Mouse (Mus musculus): Measurements from ENCODE around the gene Muc13.

Muc13 gene

DNA sequence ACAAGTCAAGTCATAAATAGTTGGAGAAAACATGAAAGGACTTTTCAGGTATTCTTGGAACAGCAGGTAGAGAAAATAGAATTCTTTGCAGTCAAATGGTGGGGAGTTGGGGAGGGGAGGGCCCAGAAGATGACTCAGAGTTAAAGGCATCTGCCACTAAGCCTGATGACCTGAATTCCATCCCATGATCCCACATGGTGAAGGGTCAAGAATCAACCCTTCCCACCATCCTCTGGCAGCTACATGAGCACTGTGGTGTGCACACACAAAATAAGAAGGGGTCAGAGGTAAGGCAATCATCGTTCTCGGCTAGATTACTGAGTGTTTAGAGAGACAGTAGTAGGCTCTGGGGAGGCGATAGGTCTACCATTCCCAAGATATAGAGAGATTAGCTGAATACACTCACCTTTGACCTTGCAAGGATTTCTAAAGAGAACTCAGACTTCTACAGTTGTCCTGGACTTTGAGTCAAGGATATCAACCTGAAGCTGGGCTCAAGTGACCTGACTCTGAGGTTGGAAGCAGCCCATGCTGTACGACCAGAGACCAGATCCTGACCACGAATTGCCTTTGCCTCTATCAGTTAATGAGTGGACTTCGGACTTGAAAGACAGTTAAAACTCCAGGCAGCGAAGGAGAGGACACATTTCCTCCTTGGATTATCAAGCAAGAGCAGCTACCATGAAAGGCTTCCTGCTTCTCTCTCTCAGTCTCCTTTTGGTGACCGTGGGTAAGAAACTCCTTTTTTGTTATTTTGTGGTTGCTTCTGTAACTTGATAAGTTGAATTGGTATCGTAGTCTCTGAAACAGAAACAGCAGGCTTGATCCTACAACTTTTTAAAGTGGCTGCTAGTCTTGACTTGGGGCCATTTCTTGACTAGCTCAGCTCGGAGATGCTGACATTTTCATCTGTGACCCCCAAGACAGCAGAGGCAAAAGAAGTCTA, at the start of gene Muc13:
Gene Muc13, plus strand, starts transcription at position 192 of the 946 bp plus-strand sequence.
- no peak for DNase-seq (ENCODE audit: low spot score in 2 of 2)

DNA sequence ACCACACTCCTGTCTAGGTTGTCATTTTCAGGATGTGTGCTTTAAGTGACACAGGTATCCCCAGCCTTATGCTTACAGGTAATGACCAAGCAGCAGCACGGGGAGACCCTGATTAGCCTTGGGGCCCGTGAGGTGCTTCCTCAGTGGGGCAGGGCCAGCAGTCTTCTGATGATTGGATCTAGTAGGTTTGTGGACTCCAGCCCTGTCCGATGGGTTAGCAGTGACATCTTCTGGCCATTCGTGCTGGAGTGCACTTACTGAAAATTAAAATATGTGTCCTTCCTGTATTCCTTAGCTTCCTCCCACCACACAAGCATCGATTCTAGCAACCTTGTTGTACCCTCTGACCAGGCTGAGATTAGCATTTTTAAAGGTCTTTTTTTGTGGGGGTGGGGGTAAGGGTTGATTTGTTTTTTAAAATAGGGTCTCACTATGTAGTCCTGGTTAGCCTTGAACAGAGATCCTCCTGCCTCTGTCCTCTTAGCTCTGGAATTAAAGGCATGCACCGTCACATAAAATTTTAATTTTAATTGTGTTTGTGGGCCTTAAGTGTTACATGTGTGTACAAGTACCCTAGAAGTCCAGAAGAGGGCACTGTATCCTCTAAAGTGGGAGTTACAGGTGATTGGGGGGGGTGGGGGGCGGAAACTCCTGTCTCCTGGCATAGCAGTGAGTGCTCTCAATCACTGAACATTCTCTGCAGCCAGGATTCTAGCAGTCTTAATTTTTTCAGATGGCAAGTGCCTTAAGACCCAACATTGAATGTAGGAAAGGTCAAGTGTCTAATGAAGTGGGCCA, 49.0 kb upstream of the Muc13 start:
- peak in 1 of 2 experiments; percentile 49 for DNase-seq (ENCODE audit: low spot score in 2 of 2)

- peak; percentile 84 to 87 for DNase-seq (ENCODE audit: low spot score in 2 of 2)
These were observed 48.4 kb upstream of the Muc13 start for GRCm38 (mm10) chr16:33745457-33745856.

DNA sequence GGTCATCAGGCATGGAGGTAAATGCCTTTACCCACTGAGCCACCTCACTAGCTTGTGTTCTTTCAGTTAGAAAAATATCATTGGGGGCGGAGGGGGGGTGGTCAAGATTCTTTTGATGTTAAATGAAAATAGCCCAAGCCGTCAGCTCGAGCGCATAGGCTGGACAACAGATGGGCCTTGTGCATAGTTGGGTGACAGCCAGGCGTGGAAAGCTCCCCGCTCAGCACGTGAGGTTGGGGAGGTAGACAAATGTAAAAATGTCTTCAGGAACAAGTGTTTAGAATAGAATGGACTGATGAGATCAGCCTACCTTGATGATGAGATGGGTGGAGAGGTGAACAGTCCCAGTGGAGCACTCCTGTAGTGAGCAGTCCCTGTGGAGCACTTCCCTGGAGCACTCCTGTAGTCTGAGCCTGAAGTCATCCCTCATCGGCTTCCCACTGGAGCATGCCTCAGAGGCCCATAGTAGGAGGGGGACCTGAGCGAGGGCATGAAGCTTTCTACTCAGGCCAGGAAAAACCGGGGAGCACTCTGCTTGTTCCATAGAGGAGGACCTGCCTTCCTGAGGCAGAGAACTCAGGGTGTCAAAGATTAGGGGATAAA, 47.7 kb upstream of the Muc13 start:
- no peak for DNase-seq (ENCODE audit: low spot score in 2 of 2)

DNA sequence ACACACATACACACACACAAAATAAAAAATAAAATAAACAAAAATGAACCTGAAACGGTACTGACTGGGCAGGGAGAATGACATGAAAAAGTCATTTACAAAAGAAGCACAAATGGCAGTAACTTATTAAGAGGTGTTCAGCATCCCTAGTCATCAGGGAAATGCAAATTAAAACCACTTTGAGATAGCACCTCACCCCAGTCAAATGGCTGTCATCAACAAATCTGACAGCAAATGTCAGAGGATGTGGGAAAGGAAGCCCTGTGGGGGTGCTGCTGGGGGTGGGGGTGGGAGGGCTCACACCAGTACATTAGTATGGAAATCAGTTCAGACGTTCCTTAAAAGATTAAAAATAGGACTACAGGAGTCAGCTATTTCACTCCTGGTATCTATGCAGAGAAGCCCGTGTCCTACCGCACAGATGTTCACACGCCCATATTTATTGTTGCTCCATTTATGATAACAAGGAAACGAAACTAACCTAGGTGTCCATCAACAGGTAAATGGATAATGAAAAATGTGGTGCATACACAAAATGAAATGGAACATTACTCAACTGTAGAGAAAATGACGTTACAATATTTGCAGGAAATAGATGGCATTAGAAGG, 46.4 kb upstream of the Muc13 start:
- peak; percentile 36 to 45 for DNase-seq (ENCODE audit: low spot score in 2 of 2)

GRCm38 (mm10) chr16:33747994-33748393, 45.8 kb upstream of the Muc13 start:
- peak in 1 of 2 experiments; percentile 26 for DNase-seq (ENCODE audit: low spot score in 2 of 2)

- DNase-seq (ENCODE audit: low spot score in 2 of 2) = peak; percentile 46 to 48
These were observed 42.7 kb upstream of the Muc13 start for GRCm38 (mm10) chr16:33751152-33751551.

DNA sequence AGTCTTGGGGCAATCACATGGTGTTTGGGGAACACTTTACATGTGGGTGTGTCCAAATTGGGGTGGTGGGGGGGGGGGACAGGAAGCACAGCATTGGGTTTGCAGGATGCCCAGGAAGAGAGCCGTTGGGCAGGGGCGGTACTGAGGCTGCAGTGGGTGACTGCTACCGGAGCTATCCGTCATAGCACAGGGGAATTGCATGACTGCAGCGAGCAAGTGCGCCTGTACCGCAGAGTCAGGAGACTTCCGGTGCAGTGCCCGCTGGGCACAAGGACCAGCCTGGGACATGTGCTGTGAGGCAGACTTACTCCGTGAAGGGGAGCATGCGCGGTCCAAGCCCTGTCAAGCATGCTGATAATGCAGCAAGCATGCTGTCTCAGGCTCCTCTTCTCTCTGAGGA, 42.2 kb upstream of the Muc13 start:
- peak; percentile 87 to 88 for DNase-seq (ENCODE audit: low spot score in 2 of 2)

DNA sequence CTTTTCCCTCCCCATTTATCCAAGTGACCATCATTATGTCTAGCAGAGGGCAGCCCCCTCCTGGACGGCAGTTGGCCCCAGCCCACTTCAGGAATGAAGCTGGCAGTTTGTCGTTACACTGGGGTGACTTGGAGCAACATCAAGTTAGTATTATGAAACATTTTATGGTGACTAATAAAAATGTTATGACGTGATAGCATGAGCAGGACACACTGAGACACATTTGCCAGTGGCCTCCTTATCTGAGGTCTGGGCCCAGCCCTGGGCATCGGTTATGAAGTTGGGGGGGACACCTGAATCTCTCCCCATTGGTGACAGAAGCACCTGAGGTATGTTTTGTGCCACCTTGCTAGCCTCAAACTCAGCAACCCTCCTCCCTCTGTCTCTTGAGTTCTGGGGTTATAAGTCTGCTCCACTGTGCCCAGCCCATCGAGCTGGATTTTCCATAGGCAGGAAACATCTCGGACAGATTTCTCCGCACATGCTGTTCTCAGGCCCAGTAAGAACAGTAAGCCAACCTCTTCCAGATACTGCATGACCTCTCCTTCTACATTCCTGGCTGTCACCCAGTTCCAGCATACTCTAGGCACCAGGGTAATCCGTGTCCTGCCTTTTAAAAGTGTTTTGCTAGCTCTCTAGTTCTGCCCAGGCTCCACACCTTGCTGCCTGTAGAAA, 40.8 kb upstream of the Muc13 start:
- no peak for DNase-seq (ENCODE audit: low spot score in 2 of 2)

DNA sequence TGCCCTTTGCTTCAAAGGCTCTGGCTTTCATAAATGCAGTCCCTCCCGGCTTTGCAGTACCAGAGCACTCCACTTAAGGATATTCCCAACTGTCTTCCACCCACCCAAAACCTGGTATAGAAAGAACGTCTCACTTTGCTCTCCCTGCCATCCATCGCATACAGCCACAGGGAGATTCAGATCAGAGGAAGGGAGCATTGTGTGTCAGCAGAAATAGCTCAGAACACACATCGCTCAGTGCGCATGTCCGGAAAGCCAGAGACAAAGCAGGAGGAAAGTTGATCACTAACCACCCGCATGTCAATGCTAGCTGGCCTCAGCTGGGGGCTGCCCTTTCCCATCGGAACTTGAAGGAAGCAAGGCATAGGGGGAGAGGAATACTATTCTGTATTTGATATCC, 38.5 kb upstream of the Muc13 start:
- no peak for DNase-seq (ENCODE audit: low spot score in 2 of 2)

GRCm38 (mm10) chr16:33755961-33756360, 37.9 kb upstream of the Muc13 start:
- peak in 1 of 2 experiments; percentile 45 for DNase-seq (ENCODE audit: low spot score in 2 of 2)

DNA sequence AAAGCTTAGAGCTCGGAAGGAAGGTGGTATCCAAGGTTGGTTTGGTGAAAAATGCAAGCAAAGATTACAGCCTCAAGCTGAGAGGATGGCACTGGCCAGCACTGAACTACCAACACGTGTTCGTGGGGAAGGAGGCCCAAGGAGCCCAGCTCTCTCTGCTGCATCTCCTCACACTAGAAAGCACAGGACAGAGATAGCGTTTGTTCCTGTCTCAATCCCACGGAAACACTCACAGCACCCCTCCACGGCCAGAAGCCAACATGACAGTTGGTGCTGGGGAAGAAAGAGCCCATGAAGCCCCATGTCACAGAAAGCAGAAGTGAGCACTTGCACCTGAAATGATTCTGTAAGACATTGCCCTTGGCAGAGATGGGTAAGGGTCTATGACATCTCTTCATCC, 37.4 kb upstream of the Muc13 start:
- peak; percentile 75 to 79 for DNase-seq (ENCODE audit: low spot score in 2 of 2)

GRCm38 (mm10) chr16:33759207-33759606, 34.6 kb upstream of the Muc13 start:
- DNase-seq (ENCODE audit: low spot score in 2 of 2) = no peak

GRCm38 (mm10) chr16:33760542-33760941, 33.3 kb upstream of the Muc13 start:
- no peak for DNase-seq (ENCODE audit: low spot score in 2 of 2)

- DNase-seq (ENCODE audit: low spot score in 2 of 2) = no peak
These were observed 32.8 kb upstream of the Muc13 start for GRCm38 (mm10) chr16:33760996-33761395.

DNA sequence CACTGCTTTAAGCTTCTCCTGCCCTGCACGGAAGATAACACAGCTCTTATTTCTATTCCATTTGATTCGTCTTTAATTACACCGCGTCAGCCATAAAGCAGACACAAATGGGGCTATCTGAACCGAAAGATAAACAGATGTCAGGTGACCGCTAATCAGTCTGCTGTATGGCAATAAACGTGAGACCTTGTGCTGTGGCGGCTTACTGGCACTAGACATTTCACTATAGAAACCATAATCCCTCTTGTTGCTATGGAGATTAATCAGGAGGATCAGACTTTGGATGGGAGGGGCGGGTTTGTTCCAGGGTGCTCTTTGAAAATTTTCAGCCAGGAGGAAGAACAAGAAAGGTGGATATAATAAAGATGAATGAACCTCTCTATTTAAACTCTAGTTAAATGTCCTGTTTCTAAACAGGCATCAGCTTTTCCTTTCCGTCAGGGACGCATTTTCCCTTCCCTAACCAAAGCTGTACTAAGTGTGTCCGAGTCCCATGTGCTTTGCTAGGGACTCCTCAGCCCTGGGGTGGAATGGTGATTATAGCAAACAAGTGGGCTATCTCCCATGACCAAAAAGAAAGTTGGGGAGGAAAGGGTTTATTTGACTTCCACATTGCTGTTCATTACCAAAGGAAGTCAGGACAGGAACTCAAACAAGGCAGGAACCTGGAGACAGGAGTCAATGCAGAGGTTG, 29.2 kb upstream of the Muc13 start:
- DNase-seq (ENCODE audit: low spot score in 2 of 2) = no peak

DNA sequence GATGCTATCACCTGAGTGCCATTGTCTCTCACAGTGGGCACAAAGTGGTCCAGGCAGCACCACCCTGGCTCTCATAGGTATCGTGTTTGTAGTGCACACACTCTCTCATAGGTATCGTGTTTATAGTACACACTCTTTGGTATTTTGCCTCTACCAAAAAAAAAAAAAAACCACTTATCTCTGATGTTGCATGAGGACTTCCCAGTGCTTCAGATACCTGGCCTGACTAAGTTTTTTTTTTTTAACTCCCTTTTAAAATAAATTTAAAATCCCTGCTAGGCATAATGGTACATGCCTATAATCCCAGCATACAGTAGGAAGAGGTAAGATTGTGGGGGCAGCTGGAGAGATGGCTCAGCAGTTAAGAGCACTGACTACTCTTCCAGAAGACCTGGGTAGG, 28.4 kb upstream of the Muc13 start:
- no peak for DNase-seq (ENCODE audit: low spot score in 2 of 2)

DNA sequence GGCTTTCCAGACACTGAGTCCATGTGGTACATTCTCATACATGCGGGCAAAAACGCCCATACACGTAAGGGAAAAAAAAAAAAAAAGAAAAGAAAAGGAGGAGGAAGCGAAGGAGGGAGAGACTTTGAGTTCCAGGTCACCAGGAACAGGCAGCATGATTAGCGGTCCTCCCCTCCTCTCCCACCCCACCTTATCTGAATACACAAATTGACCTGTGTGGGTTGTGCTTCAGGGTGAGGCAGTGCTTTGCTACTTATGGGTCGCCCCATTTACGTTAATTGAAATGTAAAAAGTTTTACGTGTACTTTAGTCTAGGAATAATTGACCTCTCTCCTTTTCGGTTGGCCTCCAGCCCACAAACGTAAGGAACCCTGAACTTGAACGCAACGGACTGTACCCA, 27.5 kb upstream of the Muc13 start:
- DNase-seq (ENCODE audit: low spot score in 2 of 2) = no peak

- DNase-seq (ENCODE audit: low spot score in 2 of 2) = no peak
These were observed 27.1 kb upstream of the Muc13 start for GRCm38 (mm10) chr16:33766757-33767156.

- no peak for DNase-seq (ENCODE audit: low spot score in 2 of 2)
These were observed 25.2 kb upstream of the Muc13 start for GRCm38 (mm10) chr16:33768491-33769278.
